8 mouse cellular contexts compared by ENCODE assay signal in genomic region chrX:155623701-155624281, GRCm38 (mm10). TPM values are rescaled to one million over a fixed set of nuclear protein-coding genes. Genes with fewer than 3 reads are reported as not detected.
DNase-seq lines count a peak whose midpoint lies in the region; ATAC-seq and TF ChIP-seq lines count a peak whose summit lies in the region.

Ptchd1 (minus strand) TSS chrX:155623814.

- 23% methylated on average over 23 of the region's 34 CpGs for WGBS in hindbrain, embryonic 15.5 days
- WGBS in liver, embryonic 11.5 days = 15% methylated on average over 30 of the region's 34 CpGs

- TF ChIP-seq CTCF in testis, adult 2 months (IDR thresholded peaks at IDR 0.05; ENCODE audit: control insufficient read depth, insufficient read depth, insufficient replicate concordance, low read depth, low read length) = no peak
- TF ChIP-seq CTCF in cortical plate, adult 2 months (IDR thresholded peaks at IDR 0.05; ENCODE audit: extremely low read depth, insufficient read depth, low read length) = no peak

- no peaks in the 10 kb centered on the region for H3K9me3 ChIP-seq in hindbrain, embryonic 15.5 days
- no peaks in the 10 kb centered on the region for H3K9me3 ChIP-seq in liver, embryonic 11.5 days (ENCODE audit: control insufficient read depth, low read length)

- ATAC-seq in hindbrain, embryonic 15.5 days (ENCODE audit: low FRiP score, low read depth) = peak; percentile 79
- ATAC-seq in liver, embryonic 11.5 days (replicated peaks; ENCODE audit: low FRiP score) = no peak
- ATAC-seq in megakaryocyte-erythroid progenitor cell, adult 5-6 weeks (replicated peaks; ENCODE audit: low FRiP score, low TSS enrichment, poor library complexity, severe bottlenecking) = no peak

- no peak for TF ChIP-seq POLR2A in testis, adult 2 months (IDR thresholded peaks at IDR 0.05; ENCODE audit: control insufficient read depth, low read depth, low read length)
- no peak for TF ChIP-seq POLR2A in cortical plate, adult 2 months (IDR thresholded peaks at IDR 0.05; ENCODE audit: extremely low read depth, insufficient read depth, low read length)

- H3K36me3 ChIP-seq in testis, adult 2 months (ENCODE audit: control insufficient read depth, insufficient read depth, low read length) = no peaks in the 10 kb centered on the region
- no peaks in the 10 kb centered on the region for H3K36me3 ChIP-seq in hindbrain, embryonic 15.5 days
- H3K36me3 ChIP-seq in liver, embryonic 11.5 days (ENCODE audit: control insufficient read depth, insufficient read depth, low read length) = no peaks in the 10 kb centered on the region

- H3K27me3 ChIP-seq in testis, adult 2 months (ENCODE audit: control insufficient read depth, insufficient read depth, low read length) = no peaks in the 10 kb centered on the region
- H3K27me3 ChIP-seq in hindbrain, embryonic 15.5 days = no peaks in the 10 kb centered on the region
- peaks cover 47% of the 10 kb centered on the region for H3K27me3 ChIP-seq in liver, embryonic 11.5 days (replicated peaks; ENCODE audit: control insufficient read depth, insufficient read depth, low read length)

- no peak within 1 kb of the TSS for H3K27ac ChIP-seq in testis, adult 2 months (ENCODE audit: control insufficient read depth, insufficient read depth, low read depth, low read length)
- peak within 1 kb of the TSS; percentile 78 for H3K27ac ChIP-seq in cortical plate, adult 2 months (ENCODE audit: insufficient read depth, low read length)
- peak within 1 kb of the TSS; percentile 83 for H3K27ac ChIP-seq in hindbrain, embryonic 15.5 days (replicated peaks)
- H3K27ac ChIP-seq in liver, embryonic 11.5 days (ENCODE audit: low read depth, low read length) = no peak within 1 kb of the TSS

- peak within 1 kb of the TSS; percentile 69 for H3K4me3 ChIP-seq in testis, adult 2 months (ENCODE audit: control insufficient read depth, low read depth, low read length)
- peak within 1 kb of the TSS; percentile 80 for H3K4me3 ChIP-seq in cortical plate, adult 2 months (ENCODE audit: insufficient read depth, low read length)
- H3K4me3 ChIP-seq in hindbrain, embryonic 15.5 days = peak within 1 kb of the TSS; percentile 56
- H3K4me3 ChIP-seq in liver, embryonic 11.5 days (ENCODE audit: low read depth, low read length) = peak within 1 kb of the TSS; percentile 47

- H3K9ac ChIP-seq in hindbrain, embryonic 15.5 days = peak within 1 kb of the TSS; percentile 54
- H3K9ac ChIP-seq in liver, embryonic 11.5 days (ENCODE audit: low read depth, low read length) = no peak within 1 kb of the TSS

- DNase-seq in testis, postnatal 14 days (ENCODE audit: low spot score) = no peak
- DNase-seq in liver, embryonic 11.5 days (ENCODE audit: low spot score) = peak; percentile 34
- peak; percentile 29 for DNase-seq in right cerebral cortex, postnatal 25 days
- no peak for DNase-seq in thymus, postnatal 10 days (ENCODE audit: low spot score in 2 of 2)

- H3K4me2 ChIP-seq in hindbrain, embryonic 15.5 days = peak within 1 kb of the TSS; percentile 73
- peak within 1 kb of the TSS; percentile 65 for H3K4me2 ChIP-seq in liver, embryonic 11.5 days

- peaks cover 8% of the 10 kb centered on the region; the same call in 1 of the 2 replicates for H3K4me1 ChIP-seq in testis, adult 2 months (ENCODE audit: control insufficient read depth, insufficient read depth, low read length)
- H3K4me1 ChIP-seq in cortical plate, adult 2 months (ENCODE audit: control insufficient read depth, insufficient read depth, low read length) = no peaks in the 10 kb centered on the region
- H3K4me1 ChIP-seq in hindbrain, embryonic 15.5 days (replicated peaks) = no peaks in the 10 kb centered on the region
- no peaks in the 10 kb centered on the region for H3K4me1 ChIP-seq in liver, embryonic 11.5 days (replicated peaks; ENCODE audit: control insufficient read depth, insufficient read depth, low read length)

RNA-seq across cellular contexts. Expression of gene Ptchd1, which starts in this region (rescaled TPM):
- 0.14 and 0.56 TPM in 2 replicates for polyA plus RNA-seq in testis, adult 2 months (2012; rRNA removed)
- polyA plus RNA-seq in cortical plate, adult 2 months (2012; rRNA removed) = 5.6 and 6.6 TPM in 2 replicates
- polyA plus RNA-seq in hindbrain, embryonic 15.5 days (2015; fragmentation: Nextera tagmentation; extraction: Ambion mirVana) = 14.4 and 16.2 TPM in 2 replicates
- 0.60 and 0.69 TPM in 2 replicates for polyA plus RNA-seq in liver, embryonic 11.5 days (2014; fragmentation: Nextera tagmentation; extraction: Ambion mirVana)
- not detected in 2 replicates for total RNA-seq in megakaryocyte-erythroid progenitor cell, adult 5-6 weeks (2014; fragmentation: Nextera tagmentation)
- total RNA-seq in megakaryocyte-erythroid progenitor cell, adult 5-6 weeks (2017) = 0.08 TPM in 1 of 2 replicates, not detected in the other

Comparison
In these comparisons a context has a peak if more than half of its experiments do, and no peak if none do; other contexts are left out.
1. Peak in DNase-seq, H3K4me3 ChIP-seq and H3K4me2 ChIP-seq in liver, embryonic 11.5 days; RNA of the gene not detected or under 1 TPM.
2. H3K27ac ChIP-seq: peak in cortical plate, adult 2 months (single experiment) and hindbrain, embryonic 15.5 days (single experiment); none in testis, adult 2 months (single experiment) and liver, embryonic 11.5 days (single experiment).
3. Peak in every context shown above with its lines, with median percentiles within 50 percentile points of each other: H3K4me3 ChIP-seq.